Mouse (Mus musculus) layer of hippocampus, postnatal 25 days (tissue): Measurements from ENCODE around the gene Fam102a. TPM values are rescaled to one million over a fixed set of nuclear protein-coding genes. Genes with fewer than 3 reads are reported as not detected.

Experiments used
- DNase-seq, 2 experiments: peaks; one replicate each; pipeline ENCODE4 v3.0.0; 2022; ENCODE audit warnings: mixed read lengths in 2 of 2, low spot score in 1 of 2; ENCODE audit errors: extremely low spot score in 1 of 2
- total RNA-seq, 2 experiments: library from RNA; stranded (reverse); gene quantifications; 2 replicates each; pipeline ENCODE4 v1.2.3; 2021

Gene Fam102a
- total RNA-seq, 2 experiments from 2014 or later = 70.2 to 75.2 TPM

GRCm38 (mm10) chr2:32604631-32605030 lies 69.5 kb downstream of the Fam102a start:
- no peak for DNase-seq

GRCm38 (mm10) chr2:32606161-32607142 lies 71.3 kb downstream of the Fam102a start:
- peak; percentile 66 to 71 for DNase-seq

GRCm38 (mm10) chr2:32607262-32607947 lies 72.3 kb downstream of the Fam102a start:
- DNase-seq = peak in 1 of 2 experiments; percentile 42

GRCm38 (mm10) chr2:32608141-32608777 lies 73.1 kb downstream of the Fam102a start:
- DNase-seq = no peak

- no peak for DNase-seq
Measured at GRCm38 (mm10) chr2:32608778-32609435, 73.8 kb downstream of the Fam102a start.

- peak in 1 of 2 experiments; percentile 58 for DNase-seq
Measured at GRCm38 (mm10) chr2:32610610-32611229, 75.6 kb downstream of the Fam102a start.

- DNase-seq = no peak
Measured at GRCm38 (mm10) chr2:32612274-32612673, 77.1 kb downstream of the Fam102a start.

GRCm38 (mm10) chr2:32617109-32617508 lies 82.0 kb downstream of the Fam102a start:
- DNase-seq = no peak

- DNase-seq = no peak
Measured at GRCm38 (mm10) chr2:32617601-32618000, 82.5 kb downstream of the Fam102a start.

GRCm38 (mm10) chr2:32618051-32618450 lies 82.9 kb downstream of the Fam102a start:
- no peak for DNase-seq

Other genes with a start within 250 kb of the Fam102a start
- gene Golga2, start 247.9 kb upstream of the Fam102a start, total RNA-seq = 10 to 100 TPM; 81.4 to 89.9 TPM
- gene Swi5, start 247.3 kb upstream of the Fam102a start, total RNA-seq = 100 to 1,000 TPM; 206 to 208 TPM
- gene Ciz1, start 183.0 kb upstream of the Fam102a start, total RNA-seq = 10 to 100 TPM; 56.1 to 85.3 TPM
- gene Dnm1, start 182.0 kb upstream of the Fam102a start, total RNA-seq = 1,000 to 10,000 TPM; 1,309 to 1,323 TPM
- gene 1110008P14Rik, start 153.4 kb upstream of the Fam102a start, total RNA-seq = 100 to 1,000 TPM; 194 to 197 TPM
- gene Lcn2, start 147.1 kb upstream of the Fam102a start, total RNA-seq = under 1 TPM; 0.56 to 0.81 TPM
- 10 to 100 TPM; 40.1 to 41.9 TPM for gene Ptges2, start 139.4 kb upstream of the Fam102a start, total RNA-seq
- gene Naif1, start 84.9 kb upstream of the Fam102a start, total RNA-seq = 1 to 10 TPM; 4.1 to 4.2 TPM
- gene Slc25a25, start 83.9 kb upstream of the Fam102a start, total RNA-seq = 10 to 100 TPM; 53.5 to 55.2 TPM
- 10 to 100 TPM; 74.0 to 80.4 TPM for gene Dpm2, start 35.5 kb downstream of the Fam102a start, total RNA-seq
- gene Pip5kl1, start 39.5 kb downstream of the Fam102a start, total RNA-seq = 1 to 10 TPM; 4.0 to 4.1 TPM
- gene 9430097D07Rik, start 40.4 kb downstream of the Fam102a start, total RNA-seq = under 1 TPM in 1 of 2 experiments, not detected in 1; 0.33 TPM
- gene St6galnac4, start 51.8 kb downstream of the Fam102a start, total RNA-seq = 10 to 100 TPM; 41.4 to 48.8 TPM
- 100 to 1,000 TPM; 105 to 124 TPM for gene St6galnac6, start 64.4 kb downstream of the Fam102a start, total RNA-seq
- gene Ak1, start 86.4 kb downstream of the Fam102a start, total RNA-seq = 100 to 1,000 TPM; 127 to 140 TPM
- gene Eng, start 111.3 kb downstream of the Fam102a start, total RNA-seq = 10 to 100 TPM; 17.4 to 24.2 TPM
- gene Fpgs, start 168.8 kb downstream of the Fam102a start, total RNA-seq = 10 to 100 TPM in 1 of 2 experiments, 1 to 10 TPM in 1; 8.4 to 10.7 TPM
- 100 to 1,000 TPM in 1 of 2 experiments, 10 to 100 TPM in 1; 96.0 to 106 TPM for gene Cdk9, start 177.7 kb downstream of the Fam102a start, total RNA-seq
- 10 to 100 TPM; 22.8 to 23.9 TPM for gene Sh2d3c, start 185.7 kb downstream of the Fam102a start, total RNA-seq
- gene 6330409D20Rik, start 205.7 kb downstream of the Fam102a start, total RNA-seq = 1 to 10 TPM; 1.1 to 1.3 TPM
- 10 to 100 TPM; 32.2 to 33.3 TPM for gene Tor2a, start 221.9 kb downstream of the Fam102a start, total RNA-seq
- gene Ttc16, start 240.3 kb downstream of the Fam102a start, total RNA-seq = under 1 TPM; 0.54 to 0.59 TPM
- 1 to 10 TPM; 5.9 to 7.9 TPM for gene Ptrh1, start 240.5 kb downstream of the Fam102a start, total RNA-seq
- 1 to 10 TPM in 1 of 2 experiments, under 1 TPM in 1; 0.49 to 1.3 TPM for gene Cfap157, start 249.1 kb downstream of the Fam102a start, total RNA-seq